Mouse (Mus musculus): ENCODE data around the gene Lclat1. TPM values are rescaled to one million over a fixed set of nuclear protein-coding genes. Genes with fewer than 3 reads are reported as not detected.

Gene Lclat1
- polyA plus RNA-seq, 1 experiment, result 10.8 TPM

DNA sequence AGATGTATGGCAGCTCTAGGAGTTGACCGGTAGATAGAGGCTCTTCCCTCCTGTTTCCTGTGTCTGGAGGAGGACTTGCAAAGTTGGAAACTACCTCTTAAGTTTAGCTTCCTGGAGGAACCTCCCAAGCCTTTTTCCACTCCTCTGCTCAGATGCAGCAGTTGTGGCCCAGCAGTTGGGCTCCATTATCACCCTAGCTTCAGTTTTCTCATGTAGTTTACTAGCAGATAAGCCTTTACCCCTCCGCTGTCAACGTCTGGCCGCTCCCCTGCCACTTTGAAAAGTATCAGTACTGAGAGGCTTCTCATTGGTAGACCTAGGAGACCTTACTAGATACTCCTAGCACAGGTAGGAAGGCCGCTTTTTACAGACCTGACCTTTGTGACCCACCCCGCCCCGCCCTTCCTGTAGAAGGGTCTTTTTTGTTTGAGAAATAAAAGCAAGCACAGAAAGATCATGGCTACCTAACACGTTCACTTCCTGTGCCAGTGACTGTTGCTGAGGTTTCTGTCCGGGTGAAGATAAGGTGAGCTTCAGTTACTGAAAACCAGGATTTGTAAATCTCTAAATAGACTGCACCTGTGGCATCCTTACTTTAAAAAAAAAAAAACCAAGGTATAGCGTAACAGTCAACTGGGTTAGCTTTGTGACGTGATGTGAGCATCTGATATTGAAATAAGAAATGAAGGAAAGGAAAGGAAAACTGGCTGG is 121.8 kb downstream of the Lclat1 start:
- 77% methylated on average over 11 of the region's 11 CpGs for WGBS
- no peak for DNase-seq (ENCODE audit: low read depth, low spot score)

DNA sequence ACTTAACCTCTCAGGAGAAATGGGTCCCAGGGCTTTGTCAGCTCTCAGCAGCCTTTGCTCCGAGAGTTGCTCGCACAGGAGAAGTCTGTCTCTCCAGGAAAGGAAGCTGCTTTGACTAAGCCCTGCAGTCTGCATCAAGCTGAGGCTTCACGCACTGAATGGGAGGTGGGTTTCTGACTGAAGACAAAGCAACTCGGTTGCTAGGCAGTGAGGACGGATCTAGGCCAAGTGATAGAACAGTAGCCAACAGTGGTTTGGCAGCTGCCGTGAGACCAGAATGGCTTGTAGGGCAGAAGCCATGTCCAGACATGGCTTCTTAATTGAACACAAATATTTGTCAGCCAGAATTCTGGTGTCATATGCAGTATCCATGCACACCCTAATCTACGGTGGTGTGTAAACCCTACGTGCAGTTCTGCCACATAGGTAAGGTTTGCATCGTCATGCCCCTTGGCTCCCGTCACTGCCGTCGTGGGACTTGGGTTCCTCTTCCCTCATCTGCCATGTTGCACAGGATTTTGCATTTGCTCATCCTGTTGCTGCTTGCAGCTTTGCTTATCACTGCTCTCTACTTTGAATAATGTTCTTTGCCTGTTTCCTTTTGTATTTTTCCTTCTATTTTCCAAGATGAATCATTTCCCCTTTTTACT is 122.7 kb downstream of the Lclat1 start:
- DNase-seq (ENCODE audit: low read depth, low spot score), result no peak
- 93% methylated on average over 12 of the region's 12 CpGs for WGBS

DNA sequence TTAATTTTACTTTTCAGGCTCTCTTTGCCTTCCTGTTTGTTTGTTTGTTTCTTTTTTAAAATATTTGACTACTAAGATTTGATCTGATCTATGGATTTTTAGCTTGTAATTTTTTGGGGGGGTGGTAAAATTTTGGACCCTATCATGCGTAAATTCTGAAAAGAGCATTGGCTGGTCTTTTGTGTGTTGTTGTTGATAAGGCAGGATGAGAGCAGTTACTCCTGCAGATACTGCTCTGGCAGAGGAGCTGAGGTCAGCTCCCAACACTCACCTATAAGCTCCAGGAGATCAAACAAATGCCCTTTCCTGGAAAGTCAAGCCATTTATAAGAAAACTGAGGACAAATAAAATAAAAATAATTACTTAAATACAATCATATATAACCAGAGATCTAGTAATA is 123.6 kb downstream of the Lclat1 start:
- no peak for DNase-seq (ENCODE audit: low read depth, low spot score)
- WGBS, result 90% methylated on average over 1 of the region's 1 CpGs

DNA sequence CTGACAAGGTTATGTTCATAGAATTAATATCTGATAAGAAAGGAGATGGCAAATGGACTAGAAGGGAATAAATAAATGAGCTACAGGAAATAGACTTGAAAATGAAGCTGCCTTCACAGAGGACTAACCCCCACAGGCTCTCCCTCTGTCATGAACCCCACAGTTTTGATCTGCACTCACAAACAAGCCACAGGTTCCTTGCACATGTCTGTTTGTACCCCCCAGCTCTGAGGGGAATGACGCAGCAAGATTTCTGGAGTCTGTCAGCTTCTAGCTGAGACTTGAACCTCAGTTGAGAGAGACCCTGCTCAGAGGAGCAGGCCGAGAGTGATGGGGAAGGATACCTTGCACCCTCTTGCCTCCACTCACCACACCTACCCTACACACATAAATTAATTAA is 124.8 kb downstream of the Lclat1 start:
- WGBS, result 94% methylated on average over 2 of the region's 2 CpGs
- no peak for DNase-seq (ENCODE audit: low read depth, low spot score)

DNA sequence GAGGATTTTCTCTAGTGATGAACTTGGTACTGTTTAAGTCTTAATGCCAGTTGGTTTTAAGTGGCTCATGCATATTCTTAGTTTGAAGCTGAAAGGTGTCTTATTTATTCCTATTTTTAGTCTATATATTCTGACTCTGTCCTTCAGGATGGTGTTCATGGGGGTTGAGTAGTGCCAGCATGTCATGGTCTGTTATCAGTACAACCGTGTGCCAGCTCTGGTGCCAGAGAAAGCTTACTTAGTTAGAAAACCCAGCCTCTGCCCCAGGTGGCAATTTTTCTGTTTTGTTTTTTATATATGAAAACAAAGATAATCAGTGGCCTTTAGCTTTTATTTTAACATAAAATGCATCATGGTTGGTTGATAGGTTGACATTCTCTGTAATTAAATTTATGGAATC is 126.2 kb downstream of the Lclat1 start:
- WGBS, result 90% methylated on average over 1 of the region's 1 CpGs
- no peak for DNase-seq (ENCODE audit: low read depth, low spot score)

DNA sequence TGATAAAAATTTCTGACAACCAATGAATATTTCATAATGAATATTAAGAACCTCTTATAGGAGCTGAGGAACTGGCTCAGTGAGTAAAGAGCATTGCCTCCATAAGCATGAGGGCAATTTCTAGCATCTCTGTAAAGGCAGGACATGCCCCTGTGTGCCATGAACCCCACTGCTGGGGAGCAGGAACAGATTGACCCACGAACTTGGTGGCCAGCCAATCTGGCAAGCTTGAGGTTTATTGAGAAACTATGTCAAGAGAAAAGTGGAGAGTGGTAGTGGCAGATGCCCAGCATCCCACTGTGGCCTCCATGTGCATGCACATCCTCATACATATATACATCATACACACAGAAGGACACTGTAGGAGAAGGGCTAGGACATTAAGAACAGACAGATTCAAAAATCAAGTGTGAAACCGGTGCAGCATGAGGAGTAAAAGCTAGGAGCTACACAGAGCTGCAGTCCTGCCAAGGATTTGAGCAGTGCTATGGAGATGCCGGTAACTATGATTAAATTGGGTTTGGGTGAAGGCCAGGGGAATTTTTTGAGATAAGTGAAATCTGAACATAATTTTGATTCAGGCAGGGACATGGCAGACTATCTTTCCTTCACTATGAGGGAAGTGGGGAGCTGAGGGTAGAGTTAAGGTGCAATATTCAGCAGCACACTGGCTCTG is 129.5 kb downstream of the Lclat1 start:
- no peak for DNase-seq (ENCODE audit: low read depth, low spot score)
- WGBS, result 55% methylated on average over 3 of the region's 3 CpGs

DNA sequence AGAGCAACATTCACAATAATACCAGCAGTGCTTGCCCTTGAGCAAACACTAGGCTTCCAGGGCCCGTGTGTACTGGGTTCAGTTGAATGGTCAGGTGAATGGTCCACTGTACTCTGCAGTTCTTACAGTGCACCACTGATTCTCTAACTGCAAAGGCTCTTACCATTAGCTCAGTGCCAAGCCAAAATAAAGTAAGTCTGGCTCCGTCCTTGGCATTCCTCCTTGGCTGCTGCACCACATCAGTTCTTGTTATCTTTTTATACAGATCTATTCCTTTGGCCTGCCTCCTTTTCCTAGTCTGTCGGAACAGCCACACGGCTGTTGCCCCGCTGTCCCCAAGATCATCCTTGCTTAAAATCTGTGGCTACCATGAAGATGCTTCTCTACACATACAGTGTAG is 130.7 kb downstream of the Lclat1 start:
- no peak for DNase-seq (ENCODE audit: low read depth, low spot score)
- 84% methylated on average over 5 of the region's 5 CpGs for WGBS

DNA sequence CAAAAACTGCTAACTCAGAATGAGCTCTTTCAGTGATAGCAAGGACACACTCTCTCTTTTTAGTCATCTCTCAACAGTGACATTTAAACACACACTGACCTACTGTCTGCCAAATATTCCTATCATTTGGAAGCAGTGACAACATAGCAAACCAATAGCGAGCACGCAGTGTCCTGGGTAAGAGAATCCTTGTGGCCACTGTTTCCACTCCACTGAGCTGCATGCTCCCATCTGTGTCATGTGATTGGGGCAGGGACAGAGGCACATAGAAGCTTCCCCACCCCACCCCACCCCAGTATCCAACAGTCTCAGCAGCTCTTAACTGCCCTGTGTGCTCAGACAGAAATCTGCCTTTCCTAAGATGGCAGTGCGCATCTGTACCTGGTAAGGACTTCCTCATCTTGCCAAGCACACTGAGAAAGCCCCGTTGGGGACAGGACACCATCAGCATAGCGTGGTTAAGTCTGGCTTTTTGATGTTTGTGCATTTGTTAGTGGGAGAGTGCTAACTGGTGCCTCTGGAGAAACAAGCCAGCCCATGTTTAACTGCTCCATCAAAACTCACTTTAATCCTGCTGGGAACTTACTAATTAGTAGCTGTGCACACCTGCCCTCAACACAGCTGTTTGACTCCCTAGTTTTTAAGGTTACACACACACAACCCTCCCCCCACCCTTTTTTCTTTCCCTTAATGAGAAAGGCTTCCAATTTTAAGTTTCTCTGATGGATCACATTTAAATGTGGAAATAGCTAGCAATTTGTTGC is 133.5 kb downstream of the Lclat1 start:
- 87% methylated on average over 5 of the region's 5 CpGs for WGBS
- DNase-seq (ENCODE audit: low read depth, low spot score), result no peak

DNA sequence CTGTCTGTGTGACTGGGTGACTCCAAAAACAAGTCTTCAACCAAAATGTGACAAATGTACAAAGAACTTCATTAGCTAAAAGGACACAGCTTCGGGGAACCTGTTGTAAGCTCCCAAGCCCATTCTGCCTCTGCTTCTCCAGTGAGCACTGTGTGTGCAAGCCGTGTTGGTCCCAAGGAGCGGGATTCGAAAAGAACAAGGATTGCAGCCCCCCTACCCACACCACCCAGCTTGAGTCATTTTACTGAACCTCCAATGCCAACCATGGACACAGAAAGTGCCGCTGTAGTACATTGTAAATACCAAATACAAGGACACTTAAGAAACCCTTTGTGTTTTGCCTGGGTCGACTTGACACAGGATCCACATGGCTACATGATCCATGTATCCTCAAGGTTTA is 135.9 kb downstream of the Lclat1 start:
- no peak for DNase-seq (ENCODE audit: low read depth, low spot score)
- 93% methylated on average over 6 of the region's 6 CpGs for WGBS

DNA sequence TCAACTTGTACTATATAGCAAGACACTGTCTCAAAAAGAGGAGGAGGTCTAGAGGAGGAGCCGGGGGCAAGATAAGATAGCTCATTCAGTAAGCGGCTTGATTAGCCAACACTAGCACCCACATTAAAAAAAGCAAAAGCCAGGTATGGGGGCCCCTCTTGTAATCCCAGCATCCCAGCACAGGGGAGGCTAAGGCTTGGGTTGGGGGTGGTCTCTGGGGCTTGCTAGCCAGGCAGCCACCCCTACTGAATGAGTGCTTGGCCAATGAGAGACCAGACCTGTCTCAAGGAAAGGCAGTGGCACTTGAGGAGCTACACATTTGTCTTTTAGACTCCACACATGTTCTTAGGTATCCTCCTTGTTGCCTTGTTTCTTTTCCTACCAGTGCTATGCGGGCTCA is 136.8 kb downstream of the Lclat1 start:
- WGBS, result 97% methylated on average over 3 of the region's 3 CpGs
- DNase-seq (ENCODE audit: low read depth, low spot score), result no peak

DNA sequence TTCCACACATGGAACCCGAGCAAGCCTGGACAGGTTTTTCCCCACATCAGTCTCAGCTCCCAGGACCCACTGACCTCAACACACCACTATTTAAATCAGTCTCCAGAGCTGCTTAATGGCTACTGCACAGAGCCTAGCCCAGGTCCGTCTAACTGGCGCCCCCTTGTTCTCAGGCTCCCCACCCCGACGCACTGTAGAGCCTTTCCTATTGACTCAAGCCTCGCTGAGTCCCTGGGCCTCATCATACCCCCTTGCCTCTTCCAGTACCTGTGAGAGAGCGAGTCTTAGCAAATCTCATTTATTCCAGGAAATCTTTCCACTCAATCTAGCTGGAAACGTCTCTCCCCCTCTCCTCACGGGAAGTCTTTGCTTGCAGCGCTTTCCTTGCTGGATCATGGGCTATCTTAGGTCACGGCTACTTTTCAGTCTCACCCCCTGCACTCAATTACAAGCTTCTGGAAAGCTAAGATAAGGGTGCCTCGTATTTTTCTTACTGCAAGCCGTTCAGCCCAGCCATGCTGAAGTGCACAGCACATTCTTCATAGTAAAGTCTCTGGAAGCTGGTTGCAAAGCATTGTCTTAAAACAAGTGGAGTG is 137.4 kb downstream of the Lclat1 start:
- no peak for DNase-seq (ENCODE audit: low read depth, low spot score)
- WGBS, result 80% methylated on average over 13 of the region's 13 CpGs

DNA sequence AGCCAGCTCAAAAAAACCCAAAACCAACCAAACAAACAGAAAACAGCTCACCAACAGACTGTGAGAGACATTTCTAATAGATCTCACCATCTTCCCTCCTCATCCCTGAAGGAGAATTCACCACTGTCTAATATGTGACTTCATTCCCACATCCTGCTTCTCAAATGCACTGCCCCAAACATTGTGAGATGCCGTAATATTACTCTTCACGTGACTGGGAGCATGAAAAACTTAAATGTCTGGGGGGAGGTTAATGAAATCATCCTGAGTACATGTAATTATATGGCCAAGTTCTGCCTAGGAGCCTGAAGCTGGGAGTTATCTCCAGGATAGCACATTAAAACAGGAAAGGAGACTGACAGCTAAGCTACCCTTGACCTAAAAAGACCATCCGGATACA is 138.3 kb downstream of the Lclat1 start:
- no peak for DNase-seq (ENCODE audit: low read depth, low spot score)
- 64% methylated on average over 3 of the region's 3 CpGs for whole genome bisulfite sequencing

DNA sequence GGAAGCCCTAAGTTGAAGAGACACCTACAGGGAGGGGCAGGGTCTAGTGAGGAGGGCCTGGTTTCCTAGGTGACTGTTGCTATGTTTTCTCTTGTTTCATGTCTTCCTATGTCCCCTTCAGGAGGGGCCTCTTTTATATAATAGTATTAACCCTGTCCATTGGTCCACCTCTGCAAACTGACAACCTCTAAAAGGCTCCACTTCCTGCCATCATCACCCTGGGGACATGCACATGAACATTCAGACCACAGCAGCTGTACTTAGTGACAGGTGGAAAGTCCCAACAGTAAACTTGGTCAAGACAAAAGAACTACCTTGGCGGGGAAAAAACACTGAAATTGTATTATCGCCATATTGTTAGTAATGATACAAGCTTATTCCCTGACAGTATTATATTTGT is 139.1 kb downstream of the Lclat1 start:
- no peak for DNase-seq (ENCODE audit: low read depth, low spot score)
- WGBS, result 83% methylated on average over 2 of the region's 2 CpGs

DNA sequence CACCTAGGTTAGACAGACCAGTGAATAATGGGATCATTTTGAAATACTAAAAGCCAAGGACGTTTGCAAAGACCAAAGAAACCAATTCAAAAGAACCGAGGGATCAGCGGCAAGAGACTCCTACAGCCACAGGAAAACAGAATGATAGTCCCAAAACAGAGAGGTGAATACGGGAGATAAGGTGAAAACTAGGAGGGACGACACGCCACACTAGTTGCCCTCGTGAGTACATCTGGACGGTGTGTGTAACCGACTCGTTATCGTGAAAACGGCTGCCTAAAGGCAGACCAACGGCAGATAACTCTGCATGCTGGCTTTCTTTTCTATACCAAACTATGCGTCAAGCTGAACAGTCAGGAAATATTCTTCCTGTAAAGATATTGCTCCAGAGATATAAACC is 140.0 kb downstream of the Lclat1 start:
- WGBS, result 93% methylated on average over 14 of the region's 14 CpGs
- DNase-seq (ENCODE audit: low read depth, low spot score), result no peak

DNA sequence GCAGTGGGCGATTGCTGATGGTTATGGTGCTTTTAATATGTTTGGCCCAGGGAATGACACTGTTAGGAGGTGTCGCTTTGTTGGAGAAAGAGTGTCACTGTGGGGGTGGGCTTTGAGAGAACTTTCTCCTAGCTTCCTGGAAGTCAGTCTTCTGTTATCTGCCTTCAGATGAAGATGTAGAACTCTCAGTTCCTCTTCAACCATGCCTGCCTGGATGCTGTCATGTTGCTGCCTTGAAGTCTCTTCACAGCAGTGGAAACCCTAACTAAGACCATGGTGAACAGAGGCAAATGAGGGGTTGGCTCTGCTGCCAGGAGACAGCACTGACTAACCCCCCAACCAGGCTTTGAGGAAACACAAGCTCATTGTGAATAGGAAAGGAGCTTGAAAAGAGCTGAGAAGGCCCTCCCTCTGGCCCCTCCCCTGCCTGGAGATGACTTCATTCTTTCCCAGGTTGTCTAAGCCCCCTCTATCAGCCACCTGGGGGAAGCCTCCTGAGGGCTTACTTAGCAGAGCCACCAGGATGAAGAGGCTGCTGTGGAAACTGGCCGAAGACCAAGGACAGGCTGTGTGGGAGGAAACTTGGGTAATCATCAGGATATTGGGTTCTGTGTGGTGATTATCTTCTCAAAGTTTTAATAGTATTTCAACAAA is 142.8 kb downstream of the Lclat1 start:
- DNase-seq (ENCODE audit: low read depth, low spot score), result no peak
- 84% methylated on average over 3 of the region's 3 CpGs for WGBS

DNA sequence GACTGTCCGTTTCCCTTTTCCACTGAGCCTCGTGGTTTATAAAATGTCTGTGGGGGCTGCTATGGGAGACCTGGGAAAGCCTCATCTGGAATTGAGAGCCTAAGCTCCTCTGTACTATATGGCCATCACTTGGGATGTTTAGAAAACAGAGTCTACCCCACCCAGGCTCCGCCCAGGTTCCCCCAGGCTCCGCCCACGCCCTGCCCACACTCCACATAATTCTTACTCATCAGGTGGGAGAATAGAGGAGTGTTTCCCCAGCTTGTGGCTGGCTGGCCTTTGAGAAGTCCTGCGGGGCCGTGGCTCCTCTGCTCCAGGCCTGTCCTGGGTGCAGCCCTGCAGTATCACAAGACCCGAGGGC is 143.3 kb downstream of the Lclat1 start:
- 58% methylated on average over 8 of the region's 8 CpGs for WGBS
- no peak for DNase-seq (ENCODE audit: low read depth, low spot score)

DNA sequence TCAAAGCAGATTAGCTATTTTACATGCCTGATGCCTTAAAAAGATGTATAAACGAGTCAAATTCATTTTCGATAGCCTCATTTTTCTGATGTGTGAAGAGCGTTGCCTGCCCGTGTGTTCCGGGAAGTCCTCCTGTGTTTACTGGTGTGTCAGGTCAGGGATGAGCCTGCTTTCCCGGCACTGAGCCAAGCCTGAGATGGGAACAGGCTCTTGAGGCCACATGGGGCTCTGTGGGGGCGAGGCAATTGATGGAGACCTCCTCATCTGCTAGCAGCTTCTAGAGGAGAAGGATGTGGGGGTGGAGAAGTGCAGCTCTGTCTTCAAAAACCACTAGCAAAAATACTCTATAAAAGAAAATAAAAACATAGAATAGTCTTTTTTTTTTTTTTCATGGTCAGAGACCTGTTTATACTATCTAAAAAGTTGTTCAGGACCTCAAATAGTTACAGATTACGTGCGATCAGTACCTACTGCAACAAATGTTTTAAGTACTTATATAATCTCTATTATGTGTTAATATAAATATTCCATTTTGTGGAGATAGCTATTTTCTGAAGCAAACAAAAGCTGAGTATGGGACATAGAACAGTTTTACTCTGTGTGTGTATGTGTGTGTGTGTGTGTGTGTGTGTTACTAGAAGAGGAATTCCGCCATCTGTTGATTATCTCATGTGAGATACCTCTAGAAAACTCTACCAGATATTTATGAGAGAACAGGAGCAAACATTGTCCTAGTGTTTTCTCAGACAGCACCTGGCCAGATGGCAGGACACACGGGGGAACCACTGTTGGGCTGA is 144.2 kb downstream of the Lclat1 start:
- WGBS, result 60% methylated on average over 11 of the region's 11 CpGs
- no peak for DNase-seq (ENCODE audit: low read depth, low spot score)

DNA sequence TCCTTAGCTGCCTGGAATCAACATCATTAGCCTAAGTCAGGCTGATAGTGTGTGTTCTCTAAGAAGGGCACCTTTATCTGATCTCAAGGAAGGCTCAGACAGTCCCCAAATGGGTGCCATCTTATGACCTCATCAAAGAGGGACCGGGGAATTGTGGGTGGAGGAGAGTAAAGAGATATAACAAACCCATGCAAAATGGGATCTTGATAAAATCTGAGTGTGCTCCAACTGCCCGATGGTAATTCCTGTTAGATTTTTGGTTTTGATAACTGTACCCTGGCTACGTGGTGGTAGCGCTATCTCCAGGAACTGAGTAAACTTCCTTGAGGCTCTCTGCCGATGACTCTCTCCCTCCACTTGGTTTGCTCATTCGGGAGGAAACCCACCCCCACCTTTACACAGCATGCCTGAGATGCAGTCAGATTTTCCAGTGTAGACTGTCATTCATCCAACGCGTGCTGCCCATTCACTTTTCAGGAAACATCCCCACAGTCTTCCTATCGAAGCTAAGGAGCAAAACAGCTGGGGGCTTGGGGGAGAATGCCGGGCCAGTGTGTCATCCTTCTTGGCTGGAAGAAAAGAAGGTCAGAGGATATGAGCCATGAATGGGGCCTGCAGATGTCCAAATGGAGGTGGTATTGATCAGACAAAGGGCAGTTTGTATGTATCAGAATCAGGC is 145.6 kb downstream of the Lclat1 start:
- no peak for DNase-seq (ENCODE audit: low read depth, low spot score)
- WGBS, result 79% methylated on average over 10 of the region's 10 CpGs

Data from large intestine, adult 2 months (tissue).